In the genomic region with DNA sequence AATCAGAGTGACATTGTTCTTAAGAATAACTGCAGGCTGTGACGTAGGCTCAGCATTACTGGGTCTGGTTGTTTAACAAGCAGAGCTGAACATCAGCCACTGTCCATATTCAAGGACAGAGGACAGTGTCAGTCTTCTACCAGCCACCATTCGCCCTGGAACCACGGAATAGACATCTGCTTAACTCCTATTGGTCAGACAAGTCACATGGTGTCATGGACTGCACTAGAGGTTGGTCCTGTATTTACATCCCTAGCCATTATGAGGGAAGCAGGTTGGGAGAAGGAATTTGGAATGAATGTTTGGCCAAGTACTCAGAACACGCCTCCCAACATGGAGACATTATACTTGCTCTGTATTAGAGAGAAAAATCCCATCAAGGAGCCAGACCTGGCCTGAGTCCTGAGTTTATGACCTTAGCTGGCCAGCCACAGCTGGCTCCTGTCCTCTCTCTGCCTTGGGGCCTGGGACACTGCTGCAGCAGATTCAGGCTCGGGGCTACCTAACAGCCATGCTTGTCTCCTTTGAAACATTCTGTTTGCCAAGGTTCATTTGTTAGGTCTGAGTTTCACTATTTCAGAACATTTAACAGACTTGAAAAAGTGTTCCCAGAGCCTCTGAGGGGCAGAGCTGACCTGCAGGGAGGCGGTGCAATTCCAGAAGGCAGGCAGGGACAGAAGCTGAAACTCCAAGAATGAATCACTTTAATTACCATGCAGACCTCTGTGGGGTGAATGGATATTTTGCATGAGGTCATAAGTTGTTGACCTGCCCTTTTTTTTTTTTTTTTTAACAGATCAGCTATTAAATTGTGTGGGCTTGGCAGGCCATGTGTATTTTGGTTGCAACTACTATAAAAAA, we compare ENCODE assay signal across 12 mouse cellular contexts.
A peak's percentile ranks its signal among the peaks of the same experiment; 100 is the strongest.
DNase-seq lines count a peak whose midpoint lies in the region; ATAC-seq and TF ChIP-seq lines count a peak whose summit lies in the region.
"Had no signal": no experiment of that assay in that cellular context is flagged by ENCODE, and none has a peak within 500 bp of the region (broad histone marks: within the 10 kb centered on the region; RNA-seq: fewer than 3 reads in every experiment).

No protein-coding gene starts in this region.

- no peak overlapping the region for H3K27ac ChIP-seq in forebrain, embryonic 16.5 days (ENCODE audit: low read length)
- no peak overlapping the region for H3K27ac ChIP-seq in left cerebral cortex, adult 2 months
- H3K27ac ChIP-seq: embryonic facial prominence, embryonic 15.5 days; liver, embryonic 12.5 days had no signal

- 81% methylated on average over 6 of the region's 6 CpGs for WGBS in forebrain, embryonic 16.5 days

- intact Hi-C loops in left cerebral cortex, adult 2 months (cut with DNase I), result no loop called here

- H3K9me3 ChIP-seq in megakaryocyte, embryonic 14.5 days, result peaks cover 73% of the 10 kb centered on the region
- H3K9me3 ChIP-seq in forebrain, embryonic 16.5 days (ENCODE audit: control insufficient read depth, low read length), result no peaks in the 10 kb centered on the region
- H3K9me3 ChIP-seq: embryonic facial prominence, embryonic 15.5 days; liver, embryonic 12.5 days had no signal

- H3K27me3 ChIP-seq in megakaryocyte, embryonic 14.5 days (replicated peaks), result no peaks in the 10 kb centered on the region
- no peaks in the 10 kb centered on the region for H3K27me3 ChIP-seq in forebrain, embryonic 16.5 days (replicated peaks; ENCODE audit: control insufficient read depth, insufficient read depth, low read length)
- H3K27me3 ChIP-seq: embryonic facial prominence, embryonic 15.5 days; liver, embryonic 12.5 days had no signal

- no peaks in the 10 kb centered on the region for H3K36me3 ChIP-seq in megakaryocyte, embryonic 14.5 days (replicated peaks; ENCODE audit: low read length)
- no peaks in the 10 kb centered on the region for H3K36me3 ChIP-seq in forebrain, embryonic 16.5 days (ENCODE audit: control insufficient read depth, insufficient read depth)
- H3K36me3 ChIP-seq: embryonic facial prominence, embryonic 15.5 days; liver, embryonic 12.5 days had no signal

- peak overlapping the region; percentile 17 for H3K4me3 ChIP-seq in megakaryocyte, embryonic 14.5 days (replicated peaks)
- H3K4me3 ChIP-seq in forebrain, embryonic 16.5 days (replicated peaks; ENCODE audit: low read length), result no peak overlapping the region
- no peak overlapping the region for H3K4me3 ChIP-seq in left cerebral cortex, adult 2 months
- H3K4me3 ChIP-seq: embryonic facial prominence, embryonic 15.5 days; liver, embryonic 12.5 days had no signal

- no peak overlapping the region for H3K9ac ChIP-seq in forebrain, embryonic 16.5 days (replicated peaks; ENCODE audit: low read depth, low read length)
- H3K9ac ChIP-seq: embryonic facial prominence, embryonic 15.5 days; liver, embryonic 12.5 days had no signal

- no peak for TF ChIP-seq CTCF in left cerebral cortex, adult 2 months (IDR thresholded peaks at IDR 0.05)

- H3K4me2 ChIP-seq in forebrain, embryonic 16.5 days (ENCODE audit: low read length), result no peak overlapping the region
- H3K4me2 ChIP-seq: embryonic facial prominence, embryonic 15.5 days; heart, embryonic 11.5 days; liver, embryonic 12.5 days had no signal

- no peak for ATAC-seq in megakaryocyte, adult 5-6 weeks (ENCODE audit: poor library complexity, severe bottlenecking)
- ATAC-seq in forebrain, embryonic 16.5 days, result no peak
- ATAC-seq: intestine, postnatal 0 days; liver, embryonic 12.5 days had no signal

- peak; percentile 2 to 25 for DNase-seq in kidney, adult 8-10 months
- peak; percentile 18 to 34 for DNase-seq in lung, adult 18-20 months
- DNase-seq in layer of hippocampus, postnatal 25 days (ENCODE audit: extremely low spot score in 1 of 2, low spot score in 1 of 2), result no peak
- no peak for DNase-seq in left cerebral cortex, adult 2 months (ENCODE audit: extremely low spot score in 1 of 2, low spot score in 2 of 2)
- DNase-seq: cerebellum, adult 11 months had no signal

- H3K4me1 ChIP-seq in megakaryocyte, embryonic 14.5 days, result no peaks in the 10 kb centered on the region
- H3K4me1 ChIP-seq in forebrain, embryonic 16.5 days (replicated peaks; ENCODE audit: control insufficient read depth, insufficient read depth, low read length), result no peaks in the 10 kb centered on the region
- H3K4me1 ChIP-seq: embryonic facial prominence, embryonic 15.5 days; liver, embryonic 12.5 days had no signal

Comparison
In these comparisons a context has a peak if more than half of its experiments do, and no peak if none do; other contexts are left out.
1. DNase-seq: peak in kidney, adult 8-10 months (2 of 2) and lung, adult 18-20 months (2 of 2); none in layer of hippocampus, postnatal 25 days (0 of 2) and left cerebral cortex, adult 2 months (0 of 2).